Mouse (Mus musculus): Measurements from ENCODE around the gene Hipk3. TPM values are rescaled to one million over a fixed set of nuclear protein-coding genes. Genes with fewer than 3 reads are reported as not detected.
A peak's percentile ranks its signal among the peaks of the same experiment; 100 is the strongest.

Gene Hipk3
- 10 to 100 TPM; 69.4 to 72.5 TPM for total RNA-seq (2021)
- long read RNA-seq, experiment 1, full-length matches to known transcripts = 11 of 30 reads
- long read RNA-seq, experiment 1, partial matches to known transcripts = 7 of 30 reads
- long read RNA-seq, experiment 1, other reads (novel, unspliced or antisense) = 12 of 30 reads
- long read RNA-seq, experiment 2, full-length matches to known transcripts = 24 of 46 reads
- long read RNA-seq, experiment 2, partial matches to known transcripts = 6 of 46 reads
- long read RNA-seq, experiment 2, other reads (novel, unspliced or antisense) = 16 of 46 reads

- TF ChIP-seq CTCF (conservative IDR thresholded peaks at IDR 0.05) = peak; percentile 71
- Histone ChIP-seq H3K4me3 (peak within 1 kb of the TSS; percentile 91), H3K27ac (peak within 1 kb of the TSS; percentile 100)
- DNase-seq (ENCODE audit: low spot score in 2 of 2) = peak; percentile 75 to 80
These were observed at the start of gene Hipk3 for GRCm38 (mm10) chr2:104493951-104494800. TSS of gene Hipk3 (minus strand) at chr2:104494446.

- DNase-seq (ENCODE audit: low spot score in 2 of 2) = no peak
- Histone ChIP-seq H3K27ac (no peak overlapping the region), H3K4me3 (no peak overlapping the region)
- TF ChIP-seq CTCF (conservative IDR thresholded peaks at IDR 0.05) = no peak
These were observed 46.0 kb upstream of the Hipk3 start for GRCm38 (mm10) chr2:104540286-104540685.

DNA sequence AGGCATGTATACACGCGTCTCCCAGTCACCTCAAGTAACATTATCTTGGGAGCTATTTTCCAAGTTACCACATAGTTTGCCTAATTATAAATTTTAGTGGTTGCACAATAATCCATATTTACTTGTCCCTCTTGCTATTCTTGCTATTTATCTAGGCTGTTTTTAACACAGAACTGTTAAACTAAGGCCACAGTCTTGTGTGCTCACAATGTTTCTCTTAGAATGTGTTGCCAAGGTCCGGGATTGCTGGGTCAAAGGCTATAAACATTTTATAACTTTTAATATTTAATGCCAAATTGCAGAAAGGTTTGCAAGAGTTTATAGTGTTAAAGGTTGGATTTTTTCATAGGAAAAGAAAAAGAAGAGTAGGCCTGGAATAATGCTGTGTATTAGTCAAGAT, 40.5 kb upstream of the Hipk3 start:
- Histone ChIP-seq H3K4me3 (no peak overlapping the region), H3K27ac (no peak overlapping the region)
- TF ChIP-seq CTCF (conservative IDR thresholded peaks at IDR 0.05) = no peak
- DNase-seq (ENCODE audit: low spot score in 2 of 2) = no peak

DNA sequence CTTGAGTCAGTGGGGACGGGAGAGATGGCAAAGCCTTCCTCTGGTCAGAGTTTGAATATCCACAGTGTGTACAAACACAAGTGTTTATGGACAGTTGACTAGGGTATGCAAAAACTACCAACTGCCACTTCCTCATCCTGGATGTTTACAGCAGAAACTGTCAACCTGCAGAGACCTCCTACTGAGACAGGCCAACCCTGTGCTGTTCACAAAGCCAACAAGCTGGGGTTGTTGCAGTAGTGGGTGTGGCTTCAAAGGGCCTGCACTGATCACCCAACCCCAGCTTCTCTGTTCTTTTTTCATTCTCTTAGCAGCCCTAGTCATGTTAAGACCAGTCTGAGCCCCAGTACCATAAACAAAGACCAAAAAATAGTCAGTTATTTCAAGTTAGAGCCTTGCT, 38.3 kb upstream of the Hipk3 start:
- no peak overlapping the region for H3K4me3 ChIP-seq
- DNase-seq (ENCODE audit: low spot score in 2 of 2) = no peak
- H3K27ac ChIP-seq = no peak overlapping the region
- TF ChIP-seq CTCF (conservative IDR thresholded peaks at IDR 0.05) = no peak

DNA sequence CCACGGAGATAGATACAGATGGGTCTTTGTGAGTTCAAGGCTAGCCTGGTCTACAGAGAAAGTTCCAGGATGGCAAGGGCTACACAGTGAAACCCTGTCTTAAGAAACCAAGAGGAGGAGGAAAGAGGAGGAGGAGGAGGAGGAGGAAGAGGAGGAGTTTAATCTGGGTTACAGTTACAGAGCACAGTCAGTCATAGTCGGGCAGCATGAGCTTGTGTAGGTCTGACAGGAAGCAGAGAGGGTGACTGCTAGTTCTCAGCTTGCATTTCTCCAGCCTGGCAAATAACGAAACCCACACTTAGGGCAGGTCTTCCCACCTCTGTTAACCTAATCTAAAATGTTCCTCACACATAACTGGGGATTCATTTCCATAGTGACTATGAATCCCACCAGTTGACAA, 32.3 kb upstream of the Hipk3 start:
- H3K27ac ChIP-seq = no peak overlapping the region
- no peak for TF ChIP-seq CTCF (conservative IDR thresholded peaks at IDR 0.05)
- no peak overlapping the region for H3K4me3 ChIP-seq
- DNase-seq (ENCODE audit: low spot score in 2 of 2) = no peak

DNA sequence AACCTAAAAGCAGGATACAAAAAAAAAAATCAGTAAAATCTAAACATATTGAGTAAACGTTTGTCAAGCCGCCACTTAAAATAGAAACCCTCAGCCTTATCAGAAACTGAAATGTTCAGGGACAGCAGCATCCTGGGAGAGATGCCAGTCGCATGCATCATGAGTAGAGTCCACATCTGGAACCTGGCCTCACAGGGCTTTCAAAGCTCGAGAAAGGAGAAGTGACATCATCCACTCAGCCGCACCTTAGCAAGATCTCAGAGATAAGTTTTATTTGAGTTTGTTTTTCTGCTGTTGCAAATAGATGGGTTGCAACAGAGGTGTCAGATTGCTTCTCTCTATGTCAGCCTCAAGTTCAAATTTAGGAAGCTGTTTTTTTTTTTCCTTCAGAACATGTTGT, 31.3 kb upstream of the Hipk3 start:
- no peak for DNase-seq (ENCODE audit: low spot score in 2 of 2)
- no peak for TF ChIP-seq CTCF (conservative IDR thresholded peaks at IDR 0.05)
- Histone ChIP-seq H3K4me3 (no peak overlapping the region), H3K27ac (no peak overlapping the region)

GRCm38 (mm10) chr2:104511622-104512021, 17.4 kb upstream of the Hipk3 start:
- TF ChIP-seq CTCF (conservative IDR thresholded peaks at IDR 0.05) = no peak
- no peak overlapping the region for H3K4me3 ChIP-seq
- DNase-seq (ENCODE audit: low spot score in 2 of 2) = no peak
- H3K27ac ChIP-seq = no peak overlapping the region

DNA sequence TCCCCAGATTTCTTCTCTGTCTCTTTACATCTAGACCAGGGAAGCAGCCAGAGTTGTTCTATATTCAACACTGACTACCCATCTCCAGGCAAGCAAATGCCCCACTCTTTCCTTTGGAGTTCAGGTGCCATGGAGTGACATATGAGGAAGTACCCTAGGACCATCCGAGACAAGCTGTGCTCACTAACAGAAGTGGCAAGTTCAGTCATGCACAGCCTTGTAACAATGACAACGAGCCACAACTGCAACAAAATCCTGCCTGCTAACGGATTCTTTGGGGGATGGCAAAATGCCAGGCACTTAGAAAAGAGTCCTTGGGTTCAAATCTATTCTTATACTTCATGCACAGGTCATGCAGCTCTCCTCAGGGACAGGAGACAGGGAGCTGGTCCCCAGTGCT, 8.1 kb upstream of the Hipk3 start:
- no peak for TF ChIP-seq CTCF (conservative IDR thresholded peaks at IDR 0.05)
- H3K4me3 ChIP-seq = no peak overlapping the region
- no peak overlapping the region for H3K27ac ChIP-seq
- DNase-seq (ENCODE audit: low spot score in 2 of 2) = no peak

DNA sequence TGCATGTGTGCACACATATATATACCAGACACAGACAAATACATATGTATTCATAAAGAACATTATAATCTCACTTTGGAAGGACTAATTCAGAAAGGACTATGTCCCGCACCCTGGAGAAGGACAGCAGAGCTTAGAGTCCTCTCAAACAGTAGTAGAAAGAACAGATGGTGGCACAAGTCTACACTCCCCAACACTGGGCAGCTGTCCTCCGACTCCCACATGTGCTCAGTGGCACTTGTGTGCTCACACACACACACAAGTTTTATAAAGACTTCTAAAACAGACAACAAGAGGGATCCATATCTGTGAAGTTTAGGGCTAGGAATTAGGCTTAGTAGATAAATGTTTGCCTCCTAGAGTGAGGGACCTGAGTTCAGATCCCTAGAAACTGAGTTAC, 6.8 kb upstream of the Hipk3 start:
- Histone ChIP-seq H3K4me3 (no peak overlapping the region), H3K27ac (no peak overlapping the region)
- TF ChIP-seq CTCF (conservative IDR thresholded peaks at IDR 0.05) = no peak
- no peak for DNase-seq (ENCODE audit: low spot score in 2 of 2)

- no peak overlapping the region for H3K4me3 ChIP-seq
These were observed 3.5 kb upstream of the Hipk3 start for GRCm38 (mm10) chr2:104497771-104498170.

GRCm38 (mm10) chr2:104497231-104497630, 3.0 kb upstream of the Hipk3 start:
- no peak for DNase-seq (ENCODE audit: low spot score in 2 of 2)
- H3K4me3 ChIP-seq = no peak overlapping the region
- H3K27ac ChIP-seq = peak overlapping the region; percentile 75
- no peak for TF ChIP-seq CTCF (conservative IDR thresholded peaks at IDR 0.05)

More at GRCm38 (mm10) chr2:104497771-104498170, 3.5 kb upstream of the Hipk3 start:
- H3K27ac ChIP-seq = peak overlapping the region; percentile 75
- TF ChIP-seq CTCF (conservative IDR thresholded peaks at IDR 0.05) = no peak
- DNase-seq (ENCODE audit: low spot score in 2 of 2) = peak; percentile 14 to 26

DNA sequence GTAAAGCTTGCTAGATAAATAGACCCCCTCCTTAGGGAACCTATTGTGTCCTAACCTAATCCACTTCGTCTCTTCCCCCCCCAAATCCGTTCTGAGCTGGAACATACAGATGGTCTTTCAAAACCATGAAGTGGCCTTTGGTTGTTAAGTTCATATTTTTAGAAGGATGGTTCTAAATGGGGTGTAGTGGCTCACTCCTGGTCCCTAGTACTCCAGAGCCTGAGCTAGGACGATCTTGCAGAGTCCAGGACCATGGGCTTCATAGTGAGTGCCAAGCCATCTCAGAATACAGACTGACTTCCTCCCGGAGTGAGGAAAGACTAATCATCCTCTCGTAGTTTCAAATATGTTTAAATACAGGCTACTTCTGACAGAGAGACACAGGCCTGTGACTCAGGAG, 2.0 kb upstream of the Hipk3 start:
- no peak for DNase-seq (ENCODE audit: low spot score in 2 of 2)
- no peak overlapping the region for H3K27ac ChIP-seq
- no peak overlapping the region for H3K4me3 ChIP-seq
- TF ChIP-seq CTCF (conservative IDR thresholded peaks at IDR 0.05) = no peak

DNA sequence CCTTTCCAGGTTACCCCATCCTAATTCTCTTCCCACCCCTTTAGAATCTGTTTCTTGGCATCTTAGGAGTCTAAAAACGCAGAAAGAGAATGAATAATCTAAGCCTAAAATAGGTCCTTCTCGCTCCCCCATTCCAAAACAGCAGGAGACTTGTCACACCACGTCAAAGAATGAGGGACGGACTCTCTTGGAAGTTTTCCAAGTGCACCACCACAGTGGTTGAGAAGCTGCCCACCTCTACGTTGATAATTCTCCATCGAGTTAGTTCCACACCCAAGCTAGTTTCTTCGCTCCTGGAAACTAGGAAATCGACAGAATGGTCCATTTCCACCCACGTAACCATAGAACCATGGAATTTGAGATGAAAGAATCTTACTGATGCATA, 547 bp upstream of the Hipk3 start:
- Histone ChIP-seq H3K27ac (peak overlapping the region; percentile 100), H3K4me3 (peak overlapping the region; percentile 91)
- peak; percentile 23 to 33 for DNase-seq (ENCODE audit: low spot score in 2 of 2)
- TF ChIP-seq CTCF (conservative IDR thresholded peaks at IDR 0.05) = no peak
